Mouse (Mus musculus): Measurements from ENCODE around the gene Syt17.

DNA sequence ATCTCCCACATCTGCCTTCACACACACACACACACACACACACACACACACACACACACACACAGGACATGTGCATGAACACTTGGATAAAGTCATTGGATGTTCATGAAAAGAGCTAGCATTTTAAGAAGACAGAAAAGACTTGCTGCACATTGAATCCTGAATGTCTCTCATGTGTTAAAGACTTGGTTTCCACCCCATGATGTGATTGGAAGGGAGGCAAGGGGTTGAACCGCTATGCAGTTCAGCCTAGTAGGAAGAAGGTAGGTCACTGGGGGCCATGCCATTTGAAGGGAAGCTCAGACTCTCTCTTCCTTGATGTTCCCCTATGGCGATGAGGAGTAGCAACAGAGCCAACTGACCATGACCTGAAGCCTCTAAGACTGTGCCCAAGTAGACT, 34.0 kb upstream of the Syt17 start:
- no peak for TF ChIP-seq CHD2 (IDR thresholded peaks at IDR 0.05; ENCODE audit: low read depth, low read length)
- TF ChIP-seq ZNF384 (IDR thresholded peaks at IDR 0.05; ENCODE audit: low read depth, low read length), result no peak
